Mouse (Mus musculus) activated CD4-positive, CD25-positive, alpha-beta regulatory T cell (primary cell): ENCODE measurements around the gene Fsd1l. TPM values are rescaled to one million over a fixed set of nuclear protein-coding genes. Genes with fewer than 3 reads are reported as not detected.

ENCODE experiments used
- polyA plus RNA-seq, 2 experiments: library from polyadenylated mRNA; unstranded; fragments of 100-300 nt; shearing (Covaris generic); gene quantifications; one replicate each; pipeline ENCODE4 v1.2.1; 2017

Gene Fsd1l
- 10 to 100 TPM in 1 of 2 experiments, 1 to 10 TPM in 1; 1.6 to 11.6 TPM for polyA plus RNA-seq

GRCm38 (mm10) chr4:53631316-53632010 lies at the start of gene Fsd1l:
Gene Fsd1l, plus strand, starts transcription at chr4:53631471.

DNA sequence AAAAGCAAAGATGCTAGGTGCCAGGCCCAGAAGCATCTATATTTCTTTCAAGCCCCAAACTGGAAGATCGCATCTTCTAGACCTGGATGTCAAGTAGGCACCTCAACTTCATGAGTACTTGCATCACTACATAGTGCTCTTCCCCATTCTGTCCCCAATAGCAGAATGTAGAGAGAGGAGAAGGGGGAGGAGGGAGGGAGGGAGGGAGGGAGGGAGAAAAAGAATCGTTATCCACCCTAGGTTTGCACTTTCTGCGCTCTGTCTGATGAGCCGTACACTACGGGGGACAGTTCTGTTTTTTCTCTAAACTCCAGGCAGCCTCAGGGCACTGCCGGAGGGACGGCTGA lies 82.4 kb downstream of the Fsd1l start, which contains the start of gene Fktn:
Fktn (plus strand) TSS at position 295 of the 347 bp plus-strand sequence.

Other genes with a start within 250 kb of the Fsd1l start
- gene Slc44a1, start 191.1 kb upstream of the Fsd1l start, polyA plus RNA-seq: 10 to 100 TPM; 12.1 to 13.3 TPM
- gene Fktn, start 82.5 kb downstream of the Fsd1l start, polyA plus RNA-seq: 1 to 10 TPM; 3.5 to 3.9 TPM
- gene Tal2, start 148.2 kb downstream of the Fsd1l start, polyA plus RNA-seq: not detected
- 10 to 100 TPM in 1 of 2 experiments, 1 to 10 TPM in 1; 6.5 to 10.3 TPM for gene Tmem38b, start 194.6 kb downstream of the Fsd1l start, polyA plus RNA-seq